Mouse (Mus musculus): ENCODE results near the gene Phpt1. TPM values are rescaled to one million over a fixed set of nuclear protein-coding genes. Genes with fewer than 3 reads are reported as not detected.

The Phpt1 gene
- 10 to 100 TPM; 64.1 to 67.4 TPM for total RNA-seq (2021)

GRCm38 (mm10) chr2:25574579-25575431, at the start of gene Phpt1, which contains the start of gene Mamdc4:
Gene Phpt1 (minus strand): TSS chr2:25575224.
Gene Mamdc4 (minus strand): TSS chr2:25574845.
- intact Hi-C loops (cut with DNase I), result no loop called here
- peak; percentile 96 to 98 for DNase-seq

GRCm38 (mm10) chr2:25621229-25622200, 46.5 kb upstream of the Phpt1 start, which contains the start of gene Tmem141:
Gene Tmem141 (minus strand): TSS chr2:25622005.
- DNase-seq, result peak; percentile 80 to 84
- intact Hi-C loops (cut with DNase I), result no loop called here

GRCm38 (mm10) chr2:25620852-25621228, 45.8 kb upstream of the Phpt1 start:
- intact Hi-C loops (cut with DNase I), result no loop called here
- DNase-seq, result no peak

- intact Hi-C loops (cut with DNase I), result no loop called here
- DNase-seq, result no peak
These were observed 45.4 kb upstream of the Phpt1 start for GRCm38 (mm10) chr2:25620386-25620785.

GRCm38 (mm10) chr2:25617578-25617977, 42.6 kb upstream of the Phpt1 start, which contains the start of gene Ccdc183:
Gene Ccdc183 (minus strand): TSS chr2:25617678.
- intact Hi-C loops (cut with DNase I), result no loop called here
- no peak for DNase-seq

- no peak for DNase-seq
- intact Hi-C loops (cut with DNase I), result no loop called here
These were observed 41.4 kb upstream of the Phpt1 start for GRCm38 (mm10) chr2:25616398-25616797.

GRCm38 (mm10) chr2:25608671-25609070, 33.6 kb upstream of the Phpt1 start:
- DNase-seq, result no peak
- intact Hi-C loops (cut with DNase I), result no loop called here

- intact Hi-C loops (cut with DNase I), result no loop called here
- DNase-seq, result peak; percentile 92
These were observed 33.0 kb upstream of the Phpt1 start, which contains the start of gene Rabl6 for GRCm38 (mm10) chr2:25607761-25608622. Gene Rabl6 (minus strand): TSS chr2:25608521.

GRCm38 (mm10) chr2:25602526-25602925, 27.5 kb upstream of the Phpt1 start:
- no peak for DNase-seq
- intact Hi-C loops (cut with DNase I), result no loop called here

GRCm38 (mm10) chr2:25600037-25600436, 25.0 kb upstream of the Phpt1 start:
- intact Hi-C loops (cut with DNase I), result no loop called here
- no peak for DNase-seq

- intact Hi-C loops (cut with DNase I), result no loop called here
These were observed 23.7 kb upstream of the Phpt1 start for GRCm38 (mm10) chr2:25598749-25599148.

GRCm38 (mm10) chr2:25596765-25597510, 21.9 kb upstream of the Phpt1 start:
- no peak for DNase-seq
- intact Hi-C loops (cut with DNase I), result no loop called here

More at GRCm38 (mm10) chr2:25598749-25599148, 23.7 kb upstream of the Phpt1 start:
- DNase-seq, result no peak

- intact Hi-C loops (cut with DNase I), result no loop called here
- no peak for DNase-seq
These were observed 16.8 kb upstream of the Phpt1 start for GRCm38 (mm10) chr2:25591863-25592262.

- no peak for DNase-seq
- intact Hi-C loops (cut with DNase I), result no loop called here
These were observed 13.3 kb upstream of the Phpt1 start for GRCm38 (mm10) chr2:25588227-25588907.

- intact Hi-C loops (cut with DNase I), result no loop called here
- no peak for DNase-seq
These were observed 12.3 kb upstream of the Phpt1 start for GRCm38 (mm10) chr2:25587290-25587689.

- no peak for DNase-seq
- intact Hi-C loops (cut with DNase I), result no loop called here
These were observed 10.6 kb upstream of the Phpt1 start for GRCm38 (mm10) chr2:25585601-25586000.

GRCm38 (mm10) chr2:25584856-25585255, 9.8 kb upstream of the Phpt1 start:
- intact Hi-C loops (cut with DNase I), result no loop called here
- DNase-seq, result no peak

- no peak for DNase-seq
- intact Hi-C loops (cut with DNase I), result no loop called here
These were observed 9.1 kb upstream of the Phpt1 start for GRCm38 (mm10) chr2:25584152-25584551.

GRCm38 (mm10) chr2:25583571-25583970, 8.5 kb upstream of the Phpt1 start:
- no peak for DNase-seq
- intact Hi-C loops (cut with DNase I), result no loop called here
